Mouse (Mus musculus): ENCODE measurements at regions not wholly inside any gene's neighbourhood (a gene's known extent, or its start where the extent isn't known, plus 50 kb on each side); places are given as distances from the start of the nearest gene placed in this dataset.
A peak's percentile ranks its signal among the peaks of the same experiment; 100 is the strongest.

DNA sequence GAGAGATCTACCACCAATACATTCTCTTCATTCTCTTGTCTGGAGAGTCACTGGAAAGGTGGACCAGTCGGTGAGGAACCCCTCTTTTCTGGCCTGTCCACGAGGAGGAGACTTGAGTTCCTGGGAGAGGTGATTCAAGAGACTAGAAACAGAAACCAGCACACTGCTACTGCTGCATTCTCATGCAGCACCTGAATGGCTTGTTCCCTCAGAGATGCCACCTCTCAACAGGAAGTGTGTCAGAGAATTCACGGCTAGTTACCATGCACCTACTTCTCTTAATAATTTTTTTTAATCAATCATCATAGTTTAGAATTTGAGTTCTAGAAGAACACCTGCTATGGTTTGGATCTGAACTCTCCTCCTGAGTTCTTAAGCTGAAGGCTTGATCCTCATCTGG is 52.0 kb upstream of the Dynlrb2 start:
- H3K27ac ChIP-seq, result no peak overlapping the region
- WGBS, result 55% methylated on average over 3 of the region's 3 CpGs
- no peaks in the 10 kb centered on the region for H3K36me3 ChIP-seq
- H3K4me3 ChIP-seq, result no peak overlapping the region
- no peak overlapping the region for H3K9ac ChIP-seq
- no peaks in the 10 kb centered on the region for H3K4me1 ChIP-seq
- H3K9me3 ChIP-seq, result no peaks in the 10 kb centered on the region
- ATAC-seq (ENCODE audit: borderline replicate concordance, extremely low read depth, low FRiP score, low TSS enrichment), result no peak
- H3K4me2 ChIP-seq, result no peak overlapping the region
- no peaks in the 10 kb centered on the region for H3K27me3 ChIP-seq

DNA sequence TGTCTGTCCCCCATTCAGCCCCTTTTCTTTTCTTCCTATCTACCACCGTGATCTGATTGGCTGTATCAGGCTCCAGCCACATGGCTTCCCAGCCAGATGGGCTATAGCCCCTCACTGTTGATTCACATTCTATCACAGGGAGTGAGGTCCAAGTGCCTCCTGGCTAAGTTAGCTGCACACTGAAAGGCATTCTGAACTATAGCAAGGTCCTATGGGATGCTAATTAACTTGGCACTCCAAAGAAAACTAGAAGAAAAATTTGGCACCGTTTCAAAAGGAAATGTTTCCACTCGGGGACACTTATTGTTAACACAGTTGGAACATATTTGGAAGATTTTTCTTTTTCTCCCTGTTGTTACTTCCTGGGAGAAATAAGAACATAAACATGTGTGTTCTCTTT is 53.4 kb upstream of the Dynlrb2 start:
- Histone ChIP-seq H3K36me3 (no peaks in the 10 kb centered on the region), H3K27ac (no peak overlapping the region), H3K9me3 (no peaks in the 10 kb centered on the region), H3K4me1 (no peaks in the 10 kb centered on the region), H3K27me3 (no peaks in the 10 kb centered on the region), H3K4me2 (no peak overlapping the region), H3K9ac (no peak overlapping the region), H3K4me3 (no peak overlapping the region)
- 42% methylated on average over 3 of the region's 3 CpGs for WGBS
- ATAC-seq (ENCODE audit: borderline replicate concordance, extremely low read depth, low FRiP score, low TSS enrichment), result no peak

DNA sequence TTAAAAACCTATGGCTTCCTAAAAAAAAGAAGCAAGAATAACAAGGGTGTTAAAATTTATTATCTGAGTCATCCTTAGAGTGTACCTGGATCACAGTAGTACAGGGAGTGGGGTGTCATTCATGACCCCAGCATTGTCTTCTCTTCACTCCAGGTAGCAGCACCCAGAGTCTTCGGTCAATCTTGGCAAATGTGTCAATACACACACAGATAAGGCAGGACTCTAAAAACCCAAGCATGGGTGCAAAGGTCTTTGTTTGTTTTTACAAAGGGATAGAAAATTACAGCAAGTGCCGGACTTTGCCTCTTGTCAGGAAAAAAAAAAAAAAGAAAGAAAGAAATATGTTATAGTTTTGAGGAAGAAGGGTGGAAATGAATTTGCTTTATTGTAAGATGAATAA is 57.3 kb upstream of the Dynlrb2 start:
- H3K9me3 ChIP-seq, result no peaks in the 10 kb centered on the region
- no peak overlapping the region for H3K4me3 ChIP-seq
- H3K9ac ChIP-seq, result no peak overlapping the region
- no peak for ATAC-seq (ENCODE audit: borderline replicate concordance, extremely low read depth, low FRiP score, low TSS enrichment)
- no peaks in the 10 kb centered on the region for H3K4me1 ChIP-seq
- H3K4me2 ChIP-seq, result no peak overlapping the region
- whole genome bisulfite sequencing, result 34% methylated on average over 2 of the region's 2 CpGs
- H3K27ac ChIP-seq, result no peak overlapping the region
- no peaks in the 10 kb centered on the region for H3K36me3 ChIP-seq
- H3K27me3 ChIP-seq, result no peaks in the 10 kb centered on the region

DNA sequence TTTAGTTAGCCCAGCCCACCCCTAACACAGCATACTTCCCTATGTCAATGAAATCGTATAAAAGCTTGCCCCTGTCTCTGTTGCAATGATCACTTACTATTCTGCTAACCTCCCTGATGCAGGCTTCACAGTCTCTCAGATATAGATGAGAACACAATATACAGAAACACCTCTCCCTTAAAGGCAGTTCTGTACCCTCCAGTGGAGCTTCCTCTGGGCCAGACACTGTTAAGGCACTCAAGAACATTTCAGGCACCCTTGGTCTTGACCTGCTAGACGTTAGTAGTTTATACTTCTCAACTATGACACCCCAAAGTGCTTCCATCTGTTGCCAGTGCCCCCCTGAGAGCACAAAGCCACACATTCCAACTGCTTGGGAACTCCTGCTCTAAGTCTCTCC is 61.9 kb upstream of the Dynlrb2 start:
- H3K27ac ChIP-seq, result no peak overlapping the region
- no peak overlapping the region for H3K4me3 ChIP-seq
- no peaks in the 10 kb centered on the region for H3K4me1 ChIP-seq
- no peak overlapping the region for H3K9ac ChIP-seq
- H3K36me3 ChIP-seq, result no peaks in the 10 kb centered on the region
- no peaks in the 10 kb centered on the region for H3K9me3 ChIP-seq
- H3K4me2 ChIP-seq, result no peak overlapping the region
- ATAC-seq (ENCODE audit: borderline replicate concordance, extremely low read depth, low FRiP score, low TSS enrichment), result no peak
- 31% methylated on average over 2 of the region's 2 CpGs for WGBS
- peaks cover 12% of the 10 kb centered on the region; the same call in 1 of the 2 replicates for H3K27me3 ChIP-seq

DNA sequence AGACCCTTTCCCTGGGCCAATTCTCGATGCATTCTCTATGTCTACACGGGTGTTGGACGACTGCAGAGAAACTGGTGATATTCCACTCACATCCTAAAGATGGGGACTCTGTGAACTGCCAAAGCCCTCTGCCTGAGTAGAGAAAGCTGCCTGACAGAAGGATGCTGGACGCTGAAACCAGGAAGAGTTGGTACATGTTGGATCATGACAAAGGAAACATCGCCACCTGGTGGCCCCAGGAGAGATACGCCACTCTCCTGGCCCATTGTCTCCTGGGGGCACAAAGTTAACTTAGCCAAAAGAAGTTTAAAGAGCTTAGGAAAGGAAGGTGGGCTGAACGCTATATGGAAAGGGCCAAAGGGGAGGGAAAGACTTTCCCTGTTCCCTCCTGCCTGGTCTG is 65.9 kb upstream of the Dynlrb2 start:
- H3K27ac ChIP-seq, result no peak overlapping the region
- H3K27me3 ChIP-seq, result peaks cover 12% of the 10 kb centered on the region; the same call in 1 of the 2 replicates
- 11% methylated on average over 7 of the region's 7 CpGs for WGBS
- H3K36me3 ChIP-seq, result no peaks in the 10 kb centered on the region
- no peak overlapping the region for H3K4me2 ChIP-seq
- ATAC-seq (ENCODE audit: borderline replicate concordance, extremely low read depth, low FRiP score, low TSS enrichment), result peak; percentile 49; the same call in 1 of the 2 replicates
- no peaks in the 10 kb centered on the region for H3K4me1 ChIP-seq
- H3K4me3 ChIP-seq, result no peak overlapping the region
- no peaks in the 10 kb centered on the region for H3K9me3 ChIP-seq
- no peak overlapping the region for H3K9ac ChIP-seq

DNA sequence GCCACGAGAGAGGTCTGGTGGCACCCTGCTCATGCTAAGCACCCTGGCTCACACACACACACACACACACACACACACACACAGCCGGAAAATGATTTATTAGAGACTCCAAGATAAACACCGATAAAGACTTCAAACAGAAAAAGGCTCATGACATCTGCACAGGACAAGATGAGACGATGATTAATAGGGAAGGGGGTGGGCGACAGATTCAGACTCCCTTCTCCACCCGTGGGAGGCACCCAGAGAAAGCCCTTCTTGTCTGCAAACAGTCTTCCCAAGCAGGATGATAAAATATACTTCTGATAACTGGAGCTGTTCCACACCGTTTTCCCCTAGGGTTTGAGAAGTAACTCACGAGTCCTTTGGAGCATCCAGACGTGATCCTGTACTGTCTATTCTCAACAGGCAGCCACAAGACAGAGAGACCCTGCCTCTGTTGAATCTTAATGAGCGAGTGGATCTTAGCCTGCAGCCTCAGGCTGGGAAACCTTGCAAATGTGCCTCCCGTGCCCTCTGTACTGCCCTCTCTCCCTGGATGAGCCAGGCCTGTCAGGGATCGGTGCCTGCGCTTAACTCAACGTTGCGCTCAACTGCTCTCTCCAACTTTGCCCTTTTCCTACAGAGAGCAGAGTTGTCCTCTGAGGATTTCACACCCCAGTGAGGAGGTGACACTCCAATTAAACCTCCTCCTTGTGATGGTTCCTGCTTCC is 69.3 kb upstream of the Dynlrb2 start:
- ATAC-seq (ENCODE audit: borderline replicate concordance, extremely low read depth, low FRiP score, low TSS enrichment), result no peak
- H3K9me3 ChIP-seq, result no peaks in the 10 kb centered on the region
- no peak overlapping the region for H3K4me2 ChIP-seq
- H3K4me3 ChIP-seq, result no peak overlapping the region
- H3K36me3 ChIP-seq, result no peaks in the 10 kb centered on the region
- H3K9ac ChIP-seq, result no peak overlapping the region
- WGBS, result 43% methylated on average over 15 of the region's 15 CpGs
- no peak overlapping the region for H3K27ac ChIP-seq
- peaks cover 5% of the 10 kb centered on the region; the same call in 1 of the 2 replicates for H3K27me3 ChIP-seq
- no peaks in the 10 kb centered on the region for H3K4me1 ChIP-seq

DNA sequence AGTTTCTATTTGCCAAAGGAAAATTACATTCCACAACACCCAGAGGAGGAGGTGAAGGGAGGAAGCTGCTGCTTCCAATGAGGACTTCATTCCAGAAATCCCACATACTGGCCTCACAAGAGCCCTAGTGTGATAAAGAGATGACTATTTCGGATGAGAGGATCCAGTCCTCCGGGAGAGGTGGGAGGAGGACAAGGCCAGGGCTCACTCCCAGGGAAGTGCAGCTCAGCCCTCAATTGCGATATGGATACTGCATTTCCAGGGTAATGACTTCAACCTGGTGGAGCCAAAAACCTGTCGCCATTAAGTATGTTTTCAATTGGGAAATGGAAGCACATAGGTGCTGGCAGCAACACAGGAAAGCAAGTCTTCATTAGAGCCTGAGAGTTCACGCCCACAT is 74.7 kb upstream of the Dynlrb2 start:
- H3K4me1 ChIP-seq, result no peaks in the 10 kb centered on the region
- WGBS, result 67% methylated on average over 5 of the region's 5 CpGs
- no peak overlapping the region for H3K4me3 ChIP-seq
- ATAC-seq (ENCODE audit: borderline replicate concordance, extremely low read depth, low FRiP score, low TSS enrichment), result no peak
- no peaks in the 10 kb centered on the region for H3K36me3 ChIP-seq
- H3K27me3 ChIP-seq, result 0 out of 2 replicates have a peak, but pooled peaks cover 4% of the 10 kb centered on the region
- H3K27ac ChIP-seq, result no peak overlapping the region
- no peak overlapping the region for H3K4me2 ChIP-seq
- no peaks in the 10 kb centered on the region for H3K9me3 ChIP-seq
- no peak overlapping the region for H3K9ac ChIP-seq

DNA sequence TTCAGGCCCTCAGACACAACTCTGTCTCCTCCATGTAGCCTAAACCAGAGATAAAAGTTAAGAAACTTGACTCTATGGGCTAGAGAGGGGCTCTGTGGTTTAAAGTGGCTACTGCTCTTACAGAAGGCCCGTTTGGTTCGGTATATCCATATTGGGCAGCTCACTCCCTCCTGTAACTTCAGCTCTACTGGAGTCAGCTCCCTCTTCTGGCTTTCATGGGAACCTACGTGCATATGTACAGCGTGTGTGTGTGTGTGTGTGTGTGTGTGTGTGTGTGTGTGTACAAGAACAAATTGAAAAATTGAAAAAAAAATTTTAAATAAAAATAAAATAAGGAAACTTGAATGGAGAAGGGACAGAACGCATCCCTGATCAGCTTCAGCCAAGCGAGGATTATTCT is 75.1 kb upstream of the Dynlrb2 start:
- 55% methylated on average over 6 of the region's 6 CpGs for WGBS
- ATAC-seq (ENCODE audit: borderline replicate concordance, extremely low read depth, low FRiP score, low TSS enrichment), result no peak
- Histone ChIP-seq H3K4me3 (no peak overlapping the region), H3K4me1 (no peaks in the 10 kb centered on the region), H3K27me3 (0 out of 2 replicates have a peak, but pooled peaks cover 4% of the 10 kb centered on the region), H3K9ac (no peak overlapping the region), H3K27ac (no peak overlapping the region), H3K9me3 (no peaks in the 10 kb centered on the region), H3K4me2 (no peak overlapping the region), H3K36me3 (no peaks in the 10 kb centered on the region)

DNA sequence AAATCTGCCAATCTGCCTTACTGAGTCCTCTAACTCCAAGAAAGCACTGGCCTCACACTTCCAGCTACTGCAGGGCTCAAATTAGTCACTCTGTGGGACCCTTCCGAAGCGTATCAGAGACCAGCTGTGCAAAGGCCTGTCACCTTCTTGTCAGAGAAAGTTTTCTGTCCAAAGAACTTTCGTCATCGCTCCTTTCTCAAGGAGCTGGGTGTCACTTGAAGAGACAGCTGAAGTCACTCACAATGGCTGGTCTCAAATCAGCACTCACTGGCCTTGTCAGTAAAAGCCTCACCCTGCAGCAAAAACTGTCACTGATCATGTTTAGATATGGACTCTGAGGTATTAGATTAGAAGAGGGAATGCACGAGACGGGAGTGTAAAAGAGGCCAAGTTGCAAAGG is 81.9 kb upstream of the Dynlrb2 start:
- ATAC-seq (ENCODE audit: borderline replicate concordance, extremely low read depth, low FRiP score, low TSS enrichment), result 0 out of 2 replicates have a peak, but pooled peaks have one; percentile 49
- H3K36me3 ChIP-seq, result no peaks in the 10 kb centered on the region
- H3K9ac ChIP-seq, result no peak overlapping the region
- no peak overlapping the region for H3K4me2 ChIP-seq
- no peaks in the 10 kb centered on the region for H3K4me1 ChIP-seq
- no peak overlapping the region for H3K27ac ChIP-seq
- 37% methylated on average over 6 of the region's 6 CpGs for WGBS
- H3K4me3 ChIP-seq, result no peak overlapping the region
- H3K9me3 ChIP-seq, result no peaks in the 10 kb centered on the region
- H3K27me3 ChIP-seq, result no peaks in the 10 kb centered on the region

DNA sequence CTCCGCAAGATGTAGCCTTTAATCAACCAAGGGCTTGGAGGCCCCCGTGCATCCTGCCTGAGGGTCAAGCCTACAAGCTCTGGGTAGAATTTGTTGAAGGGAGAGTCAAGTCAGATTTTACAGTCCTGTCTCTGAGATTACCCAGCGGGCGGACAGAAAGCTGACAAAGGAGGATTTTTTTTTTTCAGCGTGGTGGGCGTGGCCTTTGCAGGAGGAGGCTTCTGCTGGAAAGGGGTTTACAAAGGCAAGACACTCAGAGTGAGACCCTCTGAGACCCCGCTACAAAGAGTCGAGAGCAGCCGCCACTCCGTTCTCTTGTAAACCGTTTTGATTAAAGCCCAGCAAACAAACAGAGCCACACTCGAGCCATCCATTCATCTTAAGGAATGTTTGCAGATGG is 92.1 kb upstream of the Dynlrb2 start:
- Histone ChIP-seq H3K36me3 (no peaks in the 10 kb centered on the region), H3K4me3 (no peak overlapping the region), H3K27ac (no peak overlapping the region), H3K9me3 (no peaks in the 10 kb centered on the region), H3K27me3 (0 out of 2 replicates have a peak, but pooled peaks cover 4% of the 10 kb centered on the region), H3K9ac (no peak overlapping the region), H3K4me1 (no peaks in the 10 kb centered on the region), H3K4me2 (no peak overlapping the region)
- WGBS, result 22% methylated on average over 12 of the region's 12 CpGs
- ATAC-seq (ENCODE audit: borderline replicate concordance, extremely low read depth, low FRiP score, low TSS enrichment), result no peak

DNA sequence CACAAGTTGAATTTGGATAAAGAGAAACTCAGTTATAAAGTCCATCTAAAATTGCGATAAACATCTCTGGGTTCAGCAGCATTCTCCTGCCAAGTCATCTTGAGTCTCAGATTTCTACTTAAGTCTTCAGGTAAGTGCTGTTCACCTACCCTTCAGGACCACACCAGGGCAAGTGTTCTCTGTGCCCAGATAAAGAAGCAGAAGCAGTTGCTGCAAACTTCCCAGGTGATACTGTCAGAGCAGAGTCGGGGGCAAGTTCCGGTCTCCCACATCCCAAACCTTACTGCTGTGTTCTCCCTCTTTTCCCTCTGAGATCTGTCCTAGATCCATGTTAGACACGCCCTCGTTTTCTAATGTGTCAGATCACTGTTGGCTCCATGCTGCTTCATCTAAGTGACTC is 94.7 kb upstream of the Dynlrb2 start:
- H3K9ac ChIP-seq, result no peak overlapping the region
- 0 out of 2 replicates have a peak, but pooled peaks cover 4% of the 10 kb centered on the region for H3K27me3 ChIP-seq
- H3K4me3 ChIP-seq, result no peak overlapping the region
- H3K4me2 ChIP-seq, result no peak overlapping the region
- no peaks in the 10 kb centered on the region for H3K36me3 ChIP-seq
- WGBS, result 59% methylated on average over 5 of the region's 5 CpGs
- no peak overlapping the region for H3K27ac ChIP-seq
- no peaks in the 10 kb centered on the region for H3K9me3 ChIP-seq
- H3K4me1 ChIP-seq, result no peaks in the 10 kb centered on the region
- no peak for ATAC-seq (ENCODE audit: borderline replicate concordance, extremely low read depth, low FRiP score, low TSS enrichment)

DNA sequence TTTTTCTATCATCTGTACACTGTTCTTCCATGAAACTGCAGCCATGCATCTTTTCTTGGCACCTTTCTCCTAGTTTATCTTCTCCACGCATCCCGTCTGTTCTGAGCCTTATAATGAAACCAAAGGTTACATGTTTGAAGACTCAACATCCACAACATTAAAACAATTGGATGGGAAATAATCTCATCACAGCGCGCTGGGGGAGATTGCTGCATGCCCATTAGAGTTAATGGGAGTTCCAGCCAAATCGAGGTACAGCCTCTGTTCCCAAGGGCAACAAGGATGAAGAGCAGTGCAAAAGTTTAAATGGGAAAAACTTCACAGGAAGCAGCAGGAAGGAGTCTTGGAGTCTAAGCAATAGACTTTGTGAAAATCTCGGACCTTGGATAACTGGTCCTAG is 95.8 kb upstream of the Dynlrb2 start:
- ATAC-seq (ENCODE audit: borderline replicate concordance, extremely low read depth, low FRiP score, low TSS enrichment), result no peak
- Histone ChIP-seq H3K27ac (no peak overlapping the region), H3K9me3 (no peaks in the 10 kb centered on the region), H3K4me2 (no peak overlapping the region), H3K9ac (no peak overlapping the region), H3K36me3 (no peaks in the 10 kb centered on the region), H3K4me1 (no peaks in the 10 kb centered on the region), H3K4me3 (no peak overlapping the region), H3K27me3 (0 out of 2 replicates have a peak, but pooled peaks cover 4% of the 10 kb centered on the region)
- WGBS, result 83% methylated on average over 6 of the region's 6 CpGs

DNA sequence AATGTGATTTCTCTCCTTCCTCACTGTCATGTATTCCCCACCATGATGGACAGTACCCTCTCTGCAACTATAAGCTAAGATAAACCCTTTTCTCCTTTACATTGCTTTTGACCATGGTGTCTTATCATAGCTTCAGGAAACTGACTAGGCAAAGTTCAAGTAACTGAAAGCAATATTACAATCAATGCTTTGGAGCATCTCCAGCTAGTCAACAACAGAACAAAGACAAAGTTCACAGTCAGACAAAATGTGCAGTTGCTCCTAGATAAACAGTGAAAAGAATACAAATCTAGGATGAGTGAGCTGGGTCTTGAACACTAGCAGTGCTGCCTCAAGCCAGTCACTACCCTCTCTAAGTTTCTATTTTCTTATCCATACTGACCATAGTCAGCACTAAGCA is 100.2 kb upstream of the Dynlrb2 start:
- ATAC-seq (ENCODE audit: borderline replicate concordance, extremely low read depth, low FRiP score, low TSS enrichment), result no peak
- no peaks in the 10 kb centered on the region for H3K36me3 ChIP-seq
- no peak overlapping the region for H3K4me3 ChIP-seq
- no peaks in the 10 kb centered on the region for H3K27me3 ChIP-seq
- no peak overlapping the region for H3K27ac ChIP-seq
- no peak overlapping the region for H3K9ac ChIP-seq
- H3K9me3 ChIP-seq, result no peaks in the 10 kb centered on the region
- H3K4me1 ChIP-seq, result no peaks in the 10 kb centered on the region
- no peak overlapping the region for H3K4me2 ChIP-seq
